Mouse (Mus musculus): Measurements from ENCODE around the gene Gm3526.
"Not testable (repeated sequence)": the region's sequence is repeated elsewhere in the genome, so short reads cannot be mapped to it uniquely, and the experiment has no call there.

The Gm3526 gene

DNA sequence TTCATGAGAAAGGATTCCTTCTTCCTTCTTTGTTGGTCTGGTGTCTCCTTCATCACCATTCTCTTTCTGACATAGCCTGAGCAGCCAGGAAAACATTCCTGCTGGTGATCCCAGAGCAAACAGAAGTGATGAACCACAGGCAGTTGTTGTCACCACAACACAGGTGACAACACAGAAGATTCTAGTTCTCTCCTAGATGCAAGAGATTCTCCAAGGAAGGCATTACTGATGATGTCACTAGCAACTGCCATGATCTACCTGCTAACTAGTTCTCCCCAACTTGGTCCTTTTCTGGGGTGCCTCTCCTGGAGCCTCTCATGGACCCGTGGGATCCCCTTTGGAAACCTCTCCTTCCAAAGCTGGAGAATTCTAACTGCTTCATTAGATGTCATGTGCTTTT lies at the start of gene Gm3526:
Gene Gm3526 (minus strand): TSS at position 101 of the 400 bp plus-strand sequence.
- not testable (repeated sequence) for DNase-seq (ENCODE audit: low read depth)
